Mouse (Mus musculus): ENCODE data around the gene Gpm6b. TPM values are rescaled to one million over a fixed set of nuclear protein-coding genes. Genes with fewer than 3 reads are reported as not detected.

Gpm6b gene
- total and polyA plus RNA-seq, 3 experiments, result 6.4 to 12.5 (median 10.8) TPM

DNA sequence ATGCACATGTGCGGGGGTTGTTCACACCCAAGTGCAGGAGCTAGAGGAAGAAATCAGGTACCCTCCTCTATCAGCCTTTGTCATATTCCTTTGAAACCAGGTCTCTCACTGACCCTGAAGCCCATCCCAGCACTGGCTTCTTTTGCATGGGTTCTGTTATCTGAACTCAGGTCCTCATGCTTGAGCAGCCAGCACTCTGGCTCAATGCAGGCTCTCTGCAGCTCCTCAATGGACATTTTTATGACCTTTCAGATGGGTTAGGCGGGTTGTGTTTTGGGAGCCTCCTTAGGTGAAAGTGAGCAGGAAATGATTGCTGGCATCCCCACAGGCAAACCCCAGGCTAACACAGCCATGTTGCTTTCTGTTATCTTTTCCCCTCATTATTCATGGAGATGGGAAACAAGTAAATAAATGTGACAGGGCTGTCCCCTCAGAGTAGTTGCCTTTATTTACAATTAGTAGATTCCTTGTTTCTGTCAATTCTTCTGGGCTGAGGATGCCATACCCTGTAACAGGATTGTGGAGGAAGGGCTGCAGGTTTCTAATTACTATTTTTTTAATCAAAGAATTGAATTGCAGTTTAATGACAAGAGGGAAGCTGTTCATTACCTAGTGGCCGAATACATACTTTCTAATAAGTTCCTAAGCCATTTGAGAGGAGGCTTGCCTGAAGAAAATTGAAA lies 89.6 kb downstream of the Gpm6b start:
- no peak overlapping the region for H3K4me3 ChIP-seq
- H3K79me2 ChIP-seq (replicated peaks; ENCODE audit: control insufficient read depth, insufficient read depth, low read length), result no peaks in the 10 kb centered on the region
- no peak for DNase-seq
- 57% methylated on average over 3 of the region's 3 CpGs for WGBS
- no peaks in the 10 kb centered on the region for H3K36me3 ChIP-seq (ENCODE audit: control insufficient read depth, insufficient read depth, low read length)
- H3K27me3 ChIP-seq (ENCODE audit: control insufficient read depth, insufficient read depth, low read length), result no peaks in the 10 kb centered on the region
- H3K4me1 ChIP-seq (ENCODE audit: control insufficient read depth, insufficient read depth, low read length), result no peaks in the 10 kb centered on the region
- intact Hi-C loops (cut with DNase I), result no loop called here
- no peak overlapping the region for H3K9ac ChIP-seq (ENCODE audit: low read depth, low read length)
- TF ChIP-seq CTCF (IDR thresholded peaks at IDR 0.05) (no peak), EP300 (IDR thresholded peaks at IDR 0.05; ENCODE audit: insufficient read depth, low read depth, low read length) (no peak), POLR2A (IDR thresholded peaks at IDR 0.05; ENCODE audit: insufficient read depth, low read depth, low read length) (no peak)
- no peak overlapping the region for H3K27ac ChIP-seq

GRCm38 (mm10) chrX:166328904-166329451 lies 90.3 kb downstream of the Gpm6b start:
- DNase-seq, result no peak
- no peaks in the 10 kb centered on the region for H3K27me3 ChIP-seq (ENCODE audit: control insufficient read depth, insufficient read depth, low read length)
- TF ChIP-seq POLR2A (IDR thresholded peaks at IDR 0.05; ENCODE audit: insufficient read depth, low read depth, low read length) (no peak), EP300 (IDR thresholded peaks at IDR 0.05; ENCODE audit: insufficient read depth, low read depth, low read length) (no peak), CTCF (IDR thresholded peaks at IDR 0.05) (no peak)
- WGBS, result 32% methylated on average over 9 of the region's 9 CpGs
- H3K36me3 ChIP-seq (ENCODE audit: control insufficient read depth, insufficient read depth, low read length), result no peaks in the 10 kb centered on the region
- no peak overlapping the region for H3K9ac ChIP-seq (ENCODE audit: low read depth, low read length)
- intact Hi-C loops (cut with DNase I), result no loop called here
- H3K4me3 ChIP-seq, result no peak overlapping the region
- no peak overlapping the region for H3K27ac ChIP-seq
- H3K4me1 ChIP-seq (ENCODE audit: control insufficient read depth, insufficient read depth, low read length), result no peaks in the 10 kb centered on the region
- H3K79me2 ChIP-seq (replicated peaks; ENCODE audit: control insufficient read depth, insufficient read depth, low read length), result no peaks in the 10 kb centered on the region

DNA sequence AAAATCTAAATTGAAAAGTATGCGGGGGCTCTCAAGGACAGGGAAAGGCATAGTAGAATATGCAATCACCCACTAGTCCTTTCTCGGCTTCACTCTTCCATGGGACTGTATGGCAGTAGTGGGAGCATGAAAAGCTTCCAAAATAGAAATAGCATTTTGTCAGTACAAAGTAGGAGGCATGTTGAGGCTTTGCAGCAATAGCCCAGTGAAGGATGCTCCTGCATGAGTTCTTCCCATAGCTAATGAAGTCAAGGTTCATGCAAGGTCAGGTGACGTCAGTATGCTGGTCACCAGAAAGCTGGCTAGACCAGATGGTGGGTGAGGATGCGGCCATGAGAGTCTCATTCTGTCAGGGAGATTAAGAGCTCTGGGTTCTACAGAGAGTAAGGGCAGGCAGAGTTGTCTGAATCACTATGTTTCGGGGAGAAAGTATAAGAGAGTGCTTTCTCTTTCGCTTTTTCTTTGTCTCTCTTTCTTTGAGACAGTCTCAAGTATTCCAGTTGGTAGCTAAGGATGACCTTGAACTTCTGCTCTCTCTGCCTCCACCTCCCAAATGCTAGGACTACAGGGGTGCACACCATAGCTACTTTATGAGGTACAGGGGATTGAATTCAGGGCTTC lies 95.9 kb downstream of the Gpm6b start:
- H3K36me3 ChIP-seq (ENCODE audit: control insufficient read depth, insufficient read depth, low read length), result no peaks in the 10 kb centered on the region
- H3K4me3 ChIP-seq, result no peak overlapping the region
- no peaks in the 10 kb centered on the region for H3K4me1 ChIP-seq (ENCODE audit: control insufficient read depth, insufficient read depth, low read length)
- intact Hi-C loops (cut with DNase I), result no loop called here
- H3K79me2 ChIP-seq (replicated peaks; ENCODE audit: control insufficient read depth, insufficient read depth, low read length), result no peaks in the 10 kb centered on the region
- DNase-seq, result no peak
- no peak overlapping the region for H3K27ac ChIP-seq
- H3K27me3 ChIP-seq (ENCODE audit: control insufficient read depth, insufficient read depth, low read length), result no peaks in the 10 kb centered on the region
- 81% methylated on average over 6 of the region's 6 CpGs for WGBS
- no peak overlapping the region for H3K9ac ChIP-seq (ENCODE audit: low read depth, low read length)
- TF ChIP-seq EP300 (IDR thresholded peaks at IDR 0.05; ENCODE audit: insufficient read depth, low read depth, low read length) (no peak), CTCF (IDR thresholded peaks at IDR 0.05) (no peak), POLR2A (IDR thresholded peaks at IDR 0.05; ENCODE audit: insufficient read depth, low read depth, low read length) (no peak)

- H3K9ac ChIP-seq (ENCODE audit: low read depth, low read length), result no peak overlapping the region
- no peaks in the 10 kb centered on the region for H3K36me3 ChIP-seq (ENCODE audit: control insufficient read depth, insufficient read depth, low read length)
- H3K27me3 ChIP-seq (ENCODE audit: control insufficient read depth, insufficient read depth, low read length), result no peaks in the 10 kb centered on the region
- no peak overlapping the region for H3K4me3 ChIP-seq
- H3K79me2 ChIP-seq (replicated peaks; ENCODE audit: control insufficient read depth, insufficient read depth, low read length), result no peaks in the 10 kb centered on the region
- no peak overlapping the region for H3K27ac ChIP-seq
- 78% methylated on average over 5 of the region's 5 CpGs for WGBS
- no peaks in the 10 kb centered on the region for H3K4me1 ChIP-seq (ENCODE audit: control insufficient read depth, insufficient read depth, low read length)
- TF ChIP-seq EP300 (IDR thresholded peaks at IDR 0.05; ENCODE audit: insufficient read depth, low read depth, low read length), result no peak
- no peak for TF ChIP-seq CTCF (IDR thresholded peaks at IDR 0.05)
- TF ChIP-seq POLR2A (IDR thresholded peaks at IDR 0.05; ENCODE audit: insufficient read depth, low read depth, low read length), result no peak
- intact Hi-C loops (cut with DNase I), result no loop called here
- DNase-seq, result no peak
These were observed 99.6 kb downstream of the Gpm6b start for GRCm38 (mm10) chrX:166338353-166338752.

DNA sequence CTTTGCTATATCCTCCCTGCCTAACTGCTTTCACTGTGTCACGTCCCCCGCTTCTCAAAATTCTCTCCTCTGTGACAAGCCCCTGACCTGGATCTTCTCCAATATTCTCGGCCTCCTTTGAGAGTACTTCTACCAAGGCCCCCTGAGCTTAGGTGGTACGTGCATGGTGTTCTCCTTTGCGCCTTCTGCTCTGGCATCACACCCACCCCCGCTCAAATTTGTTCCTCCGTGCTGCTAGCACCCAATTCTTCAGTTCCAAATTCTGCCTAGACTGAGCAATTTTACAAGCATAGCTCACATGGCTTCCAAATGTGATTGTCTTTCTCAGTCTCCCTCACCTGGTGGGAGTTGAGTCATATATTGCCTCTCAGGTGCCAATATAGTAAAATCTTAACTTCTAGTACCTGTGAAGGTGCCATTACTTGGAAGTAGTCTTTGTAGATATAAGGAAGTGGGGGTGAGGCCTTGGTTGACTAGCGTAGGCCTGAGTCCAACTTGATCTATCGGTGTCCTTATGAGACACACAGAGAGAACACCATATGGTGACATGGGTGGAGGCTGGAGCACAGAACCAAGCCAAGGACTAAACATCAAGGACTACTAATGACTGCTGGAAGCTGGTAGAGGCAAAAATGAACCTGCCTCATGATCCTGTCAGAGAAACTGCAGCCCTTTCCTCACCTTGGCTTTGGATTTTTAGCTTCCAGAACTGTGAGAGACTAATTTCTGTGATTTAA lies 100.2 kb downstream of the Gpm6b start:
- WGBS, result 93% methylated on average over 9 of the region's 9 CpGs
- DNase-seq, result no peak
- Histone ChIP-seq H3K4me3 (no peak overlapping the region), H3K9ac (ENCODE audit: low read depth, low read length) (no peak overlapping the region), H3K27me3 (ENCODE audit: control insufficient read depth, insufficient read depth, low read length) (no peaks in the 10 kb centered on the region), H3K36me3 (ENCODE audit: control insufficient read depth, insufficient read depth, low read length) (no peaks in the 10 kb centered on the region), H3K4me1 (ENCODE audit: control insufficient read depth, insufficient read depth, low read length) (no peaks in the 10 kb centered on the region), H3K27ac (no peak overlapping the region), H3K79me2 (replicated peaks; ENCODE audit: control insufficient read depth, insufficient read depth, low read length) (no peaks in the 10 kb centered on the region)
- intact Hi-C loops (cut with DNase I), result no loop called here
- TF ChIP-seq EP300 (IDR thresholded peaks at IDR 0.05; ENCODE audit: insufficient read depth, low read depth, low read length) (no peak), POLR2A (IDR thresholded peaks at IDR 0.05; ENCODE audit: insufficient read depth, low read depth, low read length) (no peak), CTCF (IDR thresholded peaks at IDR 0.05) (no peak)
